Mouse (Mus musculus) hematopoietic stem cell, adult 5-6 weeks (primary cell): ENCODE measurements around the gene Adamts3. TPM values are rescaled to one million over a fixed set of nuclear protein-coding genes. Genes with fewer than 3 reads are reported as not detected.

ENCODE experiments used
- ATAC-seq, 2 experiments: fragments of 125-278 bp in 1 of 2; replicated peaks in 1 of 2; 2 replicates each; pipeline ENCODE4 v1.8.0; 2016 to 2017; ENCODE audit warnings: inconsistent platforms in 2 of 2, mild to moderate bottlenecking in 2 of 2, moderate number of reproducible peaks in 2 of 2, low read depth in 1 of 2, moderate TSS enrichment in 1 of 2; ENCODE audit not compliant: low FRiP score in 2 of 2, poor library complexity in 2 of 2, severe bottlenecking in 2 of 2, insufficient read depth in 1 of 2, low TSS enrichment in 1 of 2
- total RNA-seq: library from RNA; stranded (forward); fragments of 172-1452, 232-1000 nt; gene quantifications from 2 replicates; pipeline ENCODE4 v1.2.3, GENCODE M21; 2017

Gene Adamts3
- 6.4 and 8.7 TPM in 2 replicates for total RNA-seq

- ATAC-seq, result peak; percentile 51 to 61
Observed at GRCm38 (mm10) chr5:89883051-89883907, at the start of gene Adamts3. Gene Adamts3 (minus strand): TSS chr5:89883334.

GRCm38 (mm10) chr5:89931511-89931910, 48.4 kb upstream of the Adamts3 start:
- ATAC-seq, result peak; percentile 86 to 93

- ATAC-seq, result no peak
Observed at GRCm38 (mm10) chr5:89912359-89912758, 29.2 kb upstream of the Adamts3 start.

- no peak for ATAC-seq
Observed at GRCm38 (mm10) chr5:89911950-89912349, 28.8 kb upstream of the Adamts3 start.

GRCm38 (mm10) chr5:89911508-89911907, 28.4 kb upstream of the Adamts3 start:
- no peak for ATAC-seq

- no peak for ATAC-seq
Observed at GRCm38 (mm10) chr5:89906884-89907431, 23.8 kb upstream of the Adamts3 start.

GRCm38 (mm10) chr5:89901026-89901425, 17.9 kb upstream of the Adamts3 start:
- ATAC-seq, result no peak

- ATAC-seq, result peak; percentile 91 to 93
Observed at GRCm38 (mm10) chr5:89897495-89897894, 14.4 kb upstream of the Adamts3 start.

- ATAC-seq, result no peak
Observed at GRCm38 (mm10) chr5:89895520-89895919, 12.4 kb upstream of the Adamts3 start.

- no peak for ATAC-seq
Observed at GRCm38 (mm10) chr5:89884991-89885390, 1.9 kb upstream of the Adamts3 start.

GRCm38 (mm10) chr5:89883908-89884204, 722 bp upstream of the Adamts3 start:
- ATAC-seq, result no peak

- ATAC-seq, result peak; percentile 80 to 89
Observed at GRCm38 (mm10) chr5:89882091-89882734, 921 bp downstream of the Adamts3 start.

GRCm38 (mm10) chr5:89881425-89881824, 1.7 kb downstream of the Adamts3 start:
- ATAC-seq, result no peak

- no peak for ATAC-seq
Observed at GRCm38 (mm10) chr5:89878866-89879392, 4.2 kb downstream of the Adamts3 start.

- no peak for ATAC-seq
Observed at GRCm38 (mm10) chr5:89872661-89873060, 10.5 kb downstream of the Adamts3 start.

- no peak for ATAC-seq
Observed at GRCm38 (mm10) chr5:89859603-89860002, 23.5 kb downstream of the Adamts3 start.

GRCm38 (mm10) chr5:89858837-89859236, 24.3 kb downstream of the Adamts3 start:
- no peak for ATAC-seq

GRCm38 (mm10) chr5:89846551-89846950, 36.6 kb downstream of the Adamts3 start:
- ATAC-seq, result no peak
